Mouse (Mus musculus) CH12.LX (cell line): ENCODE measurements around the gene Olfr453. TPM values are rescaled to one million over a fixed set of nuclear protein-coding genes. Genes with fewer than 3 reads are reported as not detected.

ENCODE experiments used
- DNase-seq: peaks from one replicate; pipeline ENCODE4 v3.0.0-alpha.2; 2013; ENCODE audit errors: extremely low read depth
- H3K27ac ChIP-seq: 2 replicates; pipeline ENCODE4 v1.5.1; 2012; ENCODE audit warnings: low read depth, mild to moderate bottlenecking, control low read depth, moderate library complexity; ENCODE audit not compliant: insufficient read depth
- H3K27me3 ChIP-seq: replicated peaks from 2 replicates; pipeline ENCODE3; 2012; ENCODE audit warnings: inconsistent platforms
- H3K36me3 ChIP-seq, 2 experiments: replicated peaks in 1 of 2; 2 replicates each; pipeline versions ENCODE3 to v1.6.1; 2012; ENCODE audit warnings: inconsistent platforms in 1 of 2, low read length in 1 of 2, mild to moderate bottlenecking in 1 of 2, mixed read lengths in 1 of 2, moderate library complexity in 1 of 2; ENCODE audit not compliant: control insufficient read depth in 1 of 2, insufficient read depth in 1 of 2
- H3K4me1 ChIP-seq, 2 experiments: 2 replicates each; pipeline ENCODE4 v1.6.1; 2012; ENCODE audit warnings: inconsistent platforms in 1 of 2, moderate library complexity in 1 of 2; ENCODE audit not compliant: insufficient read depth in 2 of 2, control insufficient read depth in 1 of 2
- H3K4me2 ChIP-seq: 2 replicates; pipeline ENCODE4 v1.6.1; 2012; ENCODE audit warnings: low read depth, mild to moderate bottlenecking, control low read depth; ENCODE audit not compliant: poor library complexity, insufficient read depth, severe bottlenecking
- H3K4me3 ChIP-seq, 3 experiments: fragments of 150-350 bp in 1 of 3; sonication (generic) in 1 of 3; replicated peaks in 1 of 3; 2 replicates each; pipeline versions ENCODE3 to v1.5.1; 2011 to 2012; ENCODE audit warnings: low read depth in 2 of 3, low read length in 2 of 3, mild to moderate bottlenecking in 2 of 3, moderate library complexity in 2 of 3, control low read depth in 1 of 3, improper control_type of control experiment in 1 of 3, inconsistent platforms in 1 of 3, mixed read lengths in 1 of 3; ENCODE audit not compliant: poor library complexity in 1 of 3
- H3K79me2 ChIP-seq: replicated peaks from 2 replicates; pipeline ENCODE4 v1.6.1; 2012; ENCODE audit warnings: mild to moderate bottlenecking, moderate library complexity; ENCODE audit not compliant: control insufficient read depth, poor library complexity, insufficient read depth, severe bottlenecking; ENCODE audit errors: extremely low read depth
- H3K9ac ChIP-seq: 2 replicates; pipeline ENCODE4 v1.6.1; 2012; ENCODE audit warnings: low read depth, mild to moderate bottlenecking, control low read depth, moderate library complexity; ENCODE audit not compliant: insufficient read depth
- H3K9me3 ChIP-seq: replicated peaks from 2 replicates; pipeline ENCODE3; 2012; ENCODE audit warnings: low read length, inconsistent platforms, mixed read lengths
- GABPA ChIP-seq: IDR thresholded peaks from 2 replicates; pipeline ENCODE4 v1.6.1; 2012; ENCODE audit warnings: low read depth, low read length, improper control_type of control experiment, inconsistent platforms; ENCODE audit not compliant: insufficient replicate concordance
- JUND ChIP-seq: conservative IDR thresholded peaks from 2 replicates; pipeline ENCODE4 v1.6.1; 2011; ENCODE audit warnings: low read depth, low read length, improper control_type of control experiment
- MAFK ChIP-seq: IDR thresholded peaks from 2 replicates; pipeline ENCODE4 v1.6.1; 2011; ENCODE audit warnings: low read length, improper control_type of control experiment; ENCODE audit not compliant: insufficient replicate concordance
- MAX ChIP-seq: IDR thresholded peaks from 2 replicates; pipeline ENCODE4 v1.6.1; 2011; ENCODE audit warnings: low read length, improper control_type of control experiment
- MAZ ChIP-seq: IDR thresholded peaks from 2 replicates; pipeline ENCODE4 v1.6.1; 2012; ENCODE audit warnings: low read depth, mild to moderate bottlenecking, inconsistent platforms, low read length, improper control_type of control experiment, moderate library complexity
- MEF2A ChIP-seq: IDR thresholded peaks from 2 replicates; pipeline ENCODE4 v1.6.1; 2014; ENCODE audit warnings: low read depth, mild to moderate bottlenecking, inconsistent platforms, low read length, improper control_type of control experiment, borderline replicate concordance
- MXI1 ChIP-seq: IDR thresholded peaks from 2 replicates; pipeline ENCODE4 v1.6.1; 2011; ENCODE audit warnings: mild to moderate bottlenecking, low read depth, low read length, improper control_type of control experiment
- MYC ChIP-seq: IDR thresholded peaks from 2 replicates; pipeline ENCODE4 v1.6.1; 2011; ENCODE audit warnings: low read depth, mild to moderate bottlenecking, improper control_type of control experiment, low read length
- POLR2AphosphoS2 ChIP-seq: IDR thresholded peaks from 2 replicates; pipeline ENCODE4 v1.6.1; 2011; ENCODE audit warnings: low read depth, low read length, improper control_type of control experiment
- SIN3A ChIP-seq: IDR thresholded peaks from 2 replicates; pipeline ENCODE4 v1.6.1; 2012; ENCODE audit warnings: low read length, improper control_type of control experiment, inconsistent platforms
- TCF12 ChIP-seq: IDR thresholded peaks from 2 replicates; pipeline ENCODE4 v1.6.1; 2014; ENCODE audit warnings: low read depth, mild to moderate bottlenecking, inconsistent platforms, low read length, improper control_type of control experiment
- UBTF ChIP-seq: IDR thresholded peaks from 2 replicates; pipeline ENCODE4 v1.6.1; 2012; ENCODE audit warnings: low read depth, mild to moderate bottlenecking, inconsistent platforms, low read length, improper control_type of control experiment, moderate library complexity
- USF2 ChIP-seq: conservative IDR thresholded peaks from 2 replicates; pipeline ENCODE4 v1.6.1; 2011; ENCODE audit warnings: low read depth, low read length, improper control_type of control experiment
- ZC3H11A ChIP-seq: IDR thresholded peaks from 2 replicates; pipeline ENCODE4 v1.6.1; 2012; ENCODE audit warnings: low read depth, mild to moderate bottlenecking, inconsistent platforms, low read length, improper control_type of control experiment
- ZKSCAN1 ChIP-seq: IDR thresholded peaks from 2 replicates; pipeline ENCODE4 v1.6.1; 2012; ENCODE audit warnings: low read depth, inconsistent platforms, low read length, improper control_type of control experiment, borderline replicate concordance
- ZMIZ1 ChIP-seq: IDR thresholded peaks from 2 replicates; pipeline ENCODE4 v1.6.1; 2012; ENCODE audit warnings: low read depth, mild to moderate bottlenecking, inconsistent platforms, low read length, improper control_type of control experiment
- dilution Hi-C: fragments of 300-500 bp; cut with MboI; formaldehyde crosslinking; loops from 2 replicates; pipeline ENCODE4 v1.14.3; 2020; ENCODE audit warnings: low sequenced_read_pairs; ENCODE audit not compliant: extremely low pct_unique_long_range_greater_than_20kb, extremely low pct_ligation_motif_present
- in situ Hi-C: fragments of 300-500 bp; cut with MboI; formaldehyde crosslinking; loops from 3 replicates; pipeline ENCODE4 v1.14.3; 2019; ENCODE audit warnings: low sequenced_read_pairs, low pct_ligation_motif_present, low pct_unique_long_range_greater_than_20kb, mixed read lengths
- polyA plus RNA-seq: library from polyadenylated mRNA; unstranded; fragments of >175 nt; gene quantifications from 2 replicates; pipeline ENCODE4 v1.2.1, GENCODE M21; 2012; ENCODE audit warnings: low read depth; ENCODE audit not compliant: insufficient read length
- total RNA-seq, 2 experiments: library from RNA; depleted of rRNA; stranded (reverse); fragments of 300-350 nt in 1 of 2; fragments of >200 nt in 1 of 2; gene quantifications; 2 replicates each; pipeline ENCODE4 v1.2.3; 2012 to 2014

Gene Olfr453
- total and polyA plus RNA-seq, 3 experiments: not detected

DNA sequence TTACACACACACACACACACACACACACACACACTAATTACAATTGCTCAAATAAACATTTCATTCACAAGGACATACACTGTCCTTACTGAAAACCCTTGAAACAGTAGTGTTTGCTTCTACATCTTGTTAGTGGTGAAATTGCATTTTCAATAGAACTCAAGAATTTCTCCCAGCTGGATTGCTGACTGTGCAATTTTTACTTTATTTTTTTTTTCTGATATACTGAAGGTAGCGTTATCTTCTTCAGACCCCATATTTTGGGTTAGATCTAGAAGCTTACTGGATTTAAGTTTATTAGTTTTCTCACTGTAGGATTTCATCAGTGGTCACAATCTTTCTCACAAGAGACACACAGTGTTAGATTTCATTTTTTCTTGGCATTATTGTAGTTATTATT is 37.9 kb downstream of the Olfr453 start:
- no peaks in the 10 kb centered on the region for H3K4me1 ChIP-seq
- H3K4me2 ChIP-seq: no peak overlapping the region
- dilution Hi-C loops (no loop called here), in situ Hi-C loops (no loop called here)
- no peaks in the 10 kb centered on the region for H3K36me3 ChIP-seq
- H3K79me2 ChIP-seq: no peaks in the 10 kb centered on the region
- TF ChIP-seq JUND (no peak), ZC3H11A (no peak), MAZ (no peak), GABPA (no peak), MAFK (peak; percentile 80)
- no peaks in the 10 kb centered on the region for H3K9me3 ChIP-seq
- H3K4me3 ChIP-seq: no peak overlapping the region
- H3K9ac ChIP-seq: no peak overlapping the region
- H3K27ac ChIP-seq: no peak overlapping the region
- DNase-seq: no peak
- H3K27me3 ChIP-seq: no peaks in the 10 kb centered on the region

DNA sequence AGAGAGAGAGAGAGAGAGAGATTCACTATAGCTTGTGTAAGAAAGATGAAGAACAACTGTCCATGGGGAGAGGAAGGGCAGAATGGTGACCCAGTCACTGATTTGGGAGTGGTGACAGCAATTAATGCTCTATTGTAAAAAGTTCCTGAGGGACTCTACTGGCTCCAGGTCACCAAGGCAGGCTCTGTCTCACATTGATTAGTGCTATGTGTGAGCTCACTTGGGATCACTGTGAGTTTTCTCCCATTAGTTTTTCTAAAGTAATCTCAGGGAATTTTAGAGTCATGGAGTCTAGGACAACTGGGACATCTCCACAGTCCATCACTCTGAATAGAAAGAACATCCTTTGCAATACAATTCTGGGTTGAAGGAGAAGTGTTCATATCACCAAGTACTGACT is 45.6 kb downstream of the Olfr453 start, which contains the start of gene Olfr452:
Gene Olfr452, plus strand, starts transcription at position 301 of the 400 bp plus-strand sequence.
- no peaks in the 10 kb centered on the region for H3K4me1 ChIP-seq
- no peak for DNase-seq
- H3K27me3 ChIP-seq: no peaks in the 10 kb centered on the region
- in situ Hi-C loops: no loop called here
- TF ChIP-seq MXI1 (no peak), MAZ (no peak), UBTF (no peak), MAX (no peak), TCF12 (no peak), MYC (no peak), USF2 (no peak), SIN3A (no peak), ZKSCAN1 (no peak), ZMIZ1 (no peak), ZC3H11A (no peak), MAFK (no peak), MEF2A (no peak), POLR2AphosphoS2 (no peak)
- TF ChIP-seq, all 38 proteins: peak for 0
- Histone ChIP-seq H3K9ac (no peak within 1 kb of the TSS), H3K4me3 (no peak within 1 kb of the TSS), H3K79me2 (no peaks in the 10 kb centered on the region), H3K4me2 (no peak within 1 kb of the TSS), H3K36me3 (no peaks in the 10 kb centered on the region), H3K27ac (no peak within 1 kb of the TSS), H3K9me3 (no peaks in the 10 kb centered on the region)
- dilution Hi-C loops: no loop called here
